ENCODE assay signal across 8 mouse cellular contexts in the genomic region with DNA sequence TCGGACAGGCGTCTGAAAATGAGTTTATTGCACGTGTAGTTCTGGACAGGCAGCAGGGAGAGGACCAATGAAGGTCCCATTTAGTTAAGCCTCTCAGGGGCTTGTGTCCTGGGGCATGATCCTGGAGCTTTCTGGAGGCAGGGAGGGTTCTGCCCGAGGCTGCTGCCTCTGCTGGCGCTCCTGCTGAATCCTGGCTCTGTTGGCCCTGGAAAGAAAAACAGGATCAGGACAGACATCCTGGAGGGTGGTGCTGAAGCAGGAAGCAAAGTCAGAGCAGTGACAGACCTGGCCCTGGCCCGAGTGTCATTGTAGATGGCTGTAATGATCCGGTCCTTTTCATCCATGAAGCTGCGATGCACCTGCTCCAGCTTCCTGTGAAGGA. TPM values are rescaled to one million over a fixed set of nuclear protein-coding genes. Genes with fewer than 3 reads are reported as not detected.
DNase-seq lines count a peak whose midpoint lies in the region; ATAC-seq and TF ChIP-seq lines count a peak whose summit lies in the region.

No protein-coding gene starts in this region.

- 7% methylated on average over 8 of the region's 8 CpGs for WGBS in lung, postnatal 0 days
- WGBS in embryonic facial prominence, embryonic 14.5 days, result 5% methylated on average over 8 of the region's 8 CpGs
- 4% methylated on average over 8 of the region's 8 CpGs for WGBS in limb, embryonic 10.5 days
- 2% methylated on average over 8 of the region's 8 CpGs for WGBS in olfactory bulb, adult 2 months

- H3K4me3 ChIP-seq in lung, postnatal 0 days (ENCODE audit: low read depth, low read length), result peak overlapping the region; percentile 81
- H3K4me3 ChIP-seq in embryonic facial prominence, embryonic 14.5 days (ENCODE audit: low read depth, low read length), result peak overlapping the region; percentile 89
- peak overlapping the region; percentile 96 for H3K4me3 ChIP-seq in limb, embryonic 10.5 days
- peak overlapping the region; percentile 74 for H3K4me3 ChIP-seq in olfactory bulb, adult 2 months (ENCODE audit: insufficient read depth, low read depth, low read length)

- peak overlapping the region; percentile 98 for H3K4me2 ChIP-seq in lung, postnatal 0 days (replicated peaks; ENCODE audit: low read depth, low read length)
- peak overlapping the region; percentile 85 for H3K4me2 ChIP-seq in embryonic facial prominence, embryonic 14.5 days (ENCODE audit: low read depth, low read length)

- DNase-seq in lung, postnatal 0 days (ENCODE audit: low spot score), result no peak
- DNase-seq in lung, postnatal 25 days (ENCODE audit: low spot score), result no peak
- DNase-seq in embryonic facial prominence, embryonic 14.5 days (ENCODE audit: low spot score), result no peak
- DNase-seq in limb, embryonic 10.5 days (ENCODE audit: low spot score), result no peak
- DNase-seq in layer of hippocampus, postnatal 10 days (ENCODE audit: low spot score in 2 of 2), result no peak
- no peak for DNase-seq in embryo, embryonic 10.5 days (ENCODE audit: low spot score)
- no peak for DNase-seq in gastrocnemius, postnatal 36 days

- no peaks in the 10 kb centered on the region for H3K27me3 ChIP-seq in lung, postnatal 0 days (replicated peaks; ENCODE audit: insufficient read depth, low read length)
- H3K27me3 ChIP-seq in embryonic facial prominence, embryonic 14.5 days (replicated peaks; ENCODE audit: control insufficient read depth, insufficient read depth, low read length), result no peaks in the 10 kb centered on the region
- no peaks in the 10 kb centered on the region for H3K27me3 ChIP-seq in limb, embryonic 10.5 days (ENCODE audit: low read depth, poor library complexity, severe bottlenecking)

- TF ChIP-seq POLR2A in olfactory bulb, adult 2 months (IDR thresholded peaks at IDR 0.05; ENCODE audit: insufficient read depth, low read depth, low read length), result no peak

- H3K36me3 ChIP-seq in lung, postnatal 0 days (ENCODE audit: insufficient read depth, low read length), result no peaks in the 10 kb centered on the region
- peaks cover 25% of the 10 kb centered on the region for H3K36me3 ChIP-seq in embryonic facial prominence, embryonic 14.5 days (ENCODE audit: control insufficient read depth, insufficient read depth, low read length)
- peaks cover 31% of the 10 kb centered on the region for H3K36me3 ChIP-seq in limb, embryonic 10.5 days

- intact Hi-C loops in gastrocnemius, postnatal 36 days (cut with DNase I), result no loop called here

- TF ChIP-seq EP300 in lung, postnatal 0 days (IDR thresholded peaks at IDR 0.05), result no peak

- peak overlapping the region; percentile 70 for H3K9ac ChIP-seq in lung, postnatal 0 days (replicated peaks; ENCODE audit: low read depth)
- peak overlapping the region; percentile 92 for H3K9ac ChIP-seq in embryonic facial prominence, embryonic 14.5 days (ENCODE audit: low read depth, low read length)

- H3K4me1 ChIP-seq in lung, postnatal 0 days (ENCODE audit: insufficient read depth, low read depth, low read length), result peaks cover 6% of the 10 kb centered on the region; the same call in 1 of the 2 replicates
- H3K4me1 ChIP-seq in embryonic facial prominence, embryonic 14.5 days (ENCODE audit: control insufficient read depth, insufficient read depth, low read length), result peaks cover 16% of the 10 kb centered on the region
- H3K4me1 ChIP-seq in limb, embryonic 10.5 days, result peaks cover 43% of the 10 kb centered on the region
- H3K4me1 ChIP-seq in olfactory bulb, adult 2 months (ENCODE audit: control insufficient read depth, insufficient read depth, low read length), result peaks cover 16% of the 10 kb centered on the region

- TF ChIP-seq CTCF in lung, postnatal 0 days (IDR thresholded peaks at IDR 0.05), result no peak
- no peak for TF ChIP-seq CTCF in olfactory bulb, adult 2 months (IDR thresholded peaks at IDR 0.05; ENCODE audit: insufficient read depth, low read depth, low read length)

- H3K9me3 ChIP-seq in lung, postnatal 0 days (ENCODE audit: low read length), result no peaks in the 10 kb centered on the region
- H3K9me3 ChIP-seq in embryonic facial prominence, embryonic 14.5 days (ENCODE audit: control insufficient read depth, low read length), result no peaks in the 10 kb centered on the region
- H3K9me3 ChIP-seq in limb, embryonic 10.5 days (replicated peaks), result no peaks in the 10 kb centered on the region

- 0 out of 2 replicates have a peak overlapping the region, but pooled peaks have one; percentile 75 for H3K27ac ChIP-seq in lung, postnatal 0 days (ENCODE audit: low read length)
- peak overlapping the region; percentile 16; the same call in 1 of the 2 replicates for H3K27ac ChIP-seq in embryonic facial prominence, embryonic 14.5 days (replicated peaks; ENCODE audit: low read depth, low read length)
- peak overlapping the region; percentile 98 for H3K27ac ChIP-seq in limb, embryonic 10.5 days
- H3K27ac ChIP-seq in olfactory bulb, adult 2 months (ENCODE audit: insufficient read depth, low read depth, low read length), result peak overlapping the region; percentile 61

- ATAC-seq in lung, postnatal 0 days, result no peak
- ATAC-seq in embryonic facial prominence, embryonic 14.5 days (ENCODE audit: low read depth), result no peak

RNA-seq across cellular contexts. Expression of a gene that starts 0.4 kb away (rescaled TPM):
- polyA plus RNA-seq in lung, postnatal 0 days (2015; fragmentation: Nextera tagmentation; extraction: Ambion mirVana), result 27.1 and 28.1 TPM in 2 replicates
- 41.0 and 43.9 TPM in 2 replicates for polyA plus RNA-seq in embryonic facial prominence, embryonic 14.5 days (2014; fragmentation: Nextera tagmentation; extraction: Ambion mirVana)
- 41.1 and 41.7 TPM in 2 replicates for polyA plus RNA-seq in limb, embryonic 10.5 days (2016; fragmentation: Nextera tagmentation; extraction: Ambion mirVana)
- not detected in 2 replicates for polyA plus RNA-seq in olfactory bulb, adult 2 months (2012; ENCODE audit: insufficient read depth, insufficient read length, low replicate concordance, missing spikeins)
- total RNA-seq in layer of hippocampus, postnatal 10 days (2021), result 10 to 100 TPM; 79.5 to 82.1 TPM
- 100 to 1,000 TPM; 140 to 153 TPM for total RNA-seq in gastrocnemius, postnatal 36 days (2021)

RNA-seq across cellular contexts. Expression of a gene that starts 4.5 kb away (rescaled TPM):
- polyA plus RNA-seq in lung, postnatal 0 days (2015; fragmentation: Nextera tagmentation; extraction: Ambion mirVana), result 32.7 and 33.2 TPM in 2 replicates
- 21.7 and 22.1 TPM in 2 replicates for polyA plus RNA-seq in embryonic facial prominence, embryonic 14.5 days (2014; fragmentation: Nextera tagmentation; extraction: Ambion mirVana)
- polyA plus RNA-seq in limb, embryonic 10.5 days (2016; fragmentation: Nextera tagmentation; extraction: Ambion mirVana), result 17.4 and 19.4 TPM in 2 replicates
- polyA plus RNA-seq in olfactory bulb, adult 2 months (2012; ENCODE audit: insufficient read depth, insufficient read length, low replicate concordance, missing spikeins), result not detected in 2 replicates
- total RNA-seq in layer of hippocampus, postnatal 10 days (2021), result 10 to 100 TPM; 18.1 to 21.5 TPM
- 10 to 100 TPM; 31.1 to 36.4 TPM for total RNA-seq in gastrocnemius, postnatal 36 days (2021)

RNA-seq across cellular contexts. Expression of a gene that starts 7.6 kb away (rescaled TPM):
- 105 and 107 TPM in 2 replicates for polyA plus RNA-seq in lung, postnatal 0 days (2015; fragmentation: Nextera tagmentation; extraction: Ambion mirVana)
- polyA plus RNA-seq in embryonic facial prominence, embryonic 14.5 days (2014; fragmentation: Nextera tagmentation; extraction: Ambion mirVana), result 72.4 and 81.0 TPM in 2 replicates
- 94.0 and 102 TPM in 2 replicates for polyA plus RNA-seq in limb, embryonic 10.5 days (2016; fragmentation: Nextera tagmentation; extraction: Ambion mirVana)
- polyA plus RNA-seq in olfactory bulb, adult 2 months (2012; ENCODE audit: insufficient read depth, insufficient read length, low replicate concordance, missing spikeins), result not detected in 2 replicates
- 10 to 100 TPM; 77.0 to 98.0 TPM for total RNA-seq in layer of hippocampus, postnatal 10 days (2021)
- 10 to 100 TPM in 1 of 2 experiments, 1 to 10 TPM in 1; 7.5 to 11.6 TPM for total RNA-seq in gastrocnemius, postnatal 36 days (2021)

RNA-seq across cellular contexts. Expression of a gene that starts 8.0 kb away (rescaled TPM):
- 21.0 and 24.9 TPM in 2 replicates for polyA plus RNA-seq in lung, postnatal 0 days (2015; fragmentation: Nextera tagmentation; extraction: Ambion mirVana)
- polyA plus RNA-seq in embryonic facial prominence, embryonic 14.5 days (2014; fragmentation: Nextera tagmentation; extraction: Ambion mirVana), result 21.9 and 22.9 TPM in 2 replicates
- 21.1 and 21.2 TPM in 2 replicates for polyA plus RNA-seq in limb, embryonic 10.5 days (2016; fragmentation: Nextera tagmentation; extraction: Ambion mirVana)
- polyA plus RNA-seq in olfactory bulb, adult 2 months (2012; ENCODE audit: insufficient read depth, insufficient read length, low replicate concordance, missing spikeins), result not detected in 2 replicates
- total RNA-seq in layer of hippocampus, postnatal 10 days (2021), result 10 to 100 TPM; 10.2 to 11.3 TPM
- total RNA-seq in gastrocnemius, postnatal 36 days (2021), result 10 to 100 TPM; 11.4 to 16.5 TPM

RNA-seq across cellular contexts. Expression of a gene that starts 8.0 kb away (rescaled TPM):
- polyA plus RNA-seq in lung, postnatal 0 days (2015; fragmentation: Nextera tagmentation; extraction: Ambion mirVana), result 11.0 and 11.5 TPM in 2 replicates
- 10.1 and 13.4 TPM in 2 replicates for polyA plus RNA-seq in embryonic facial prominence, embryonic 14.5 days (2014; fragmentation: Nextera tagmentation; extraction: Ambion mirVana)
- polyA plus RNA-seq in limb, embryonic 10.5 days (2016; fragmentation: Nextera tagmentation; extraction: Ambion mirVana), result 7.4 and 10.6 TPM in 2 replicates
- not detected in 2 replicates for polyA plus RNA-seq in olfactory bulb, adult 2 months (2012; ENCODE audit: insufficient read depth, insufficient read length, low replicate concordance, missing spikeins)
- 10 to 100 TPM; 16.9 to 18.2 TPM for total RNA-seq in layer of hippocampus, postnatal 10 days (2021)
- total RNA-seq in gastrocnemius, postnatal 36 days (2021), result 10 to 100 TPM; 21.0 to 23.2 TPM

Comparison
In these comparisons a context has a peak if more than half of its experiments do, and no peak if none do; other contexts are left out.
1. H3K27ac ChIP-seq: peak in every context shown above with its lines; median percentile 98 in limb, embryonic 10.5 days; 75 in lung, postnatal 0 days; 61 in olfactory bulb, adult 2 months; 16 in embryonic facial prominence, embryonic 14.5 days.
2. RNA of a gene that starts 4.5 kb away (polyA plus RNA-seq): 32.7 to 33.2 TPM in lung, postnatal 0 days, 21.7 to 22.1 TPM in embryonic facial prominence, embryonic 14.5 days and 17.4 to 19.4 TPM in limb, embryonic 10.5 days; not detected in olfactory bulb, adult 2 months; every median in the first group is over 10 times any median in the second.
3. RNA of a gene that starts 7.6 kb away (polyA plus RNA-seq): 105 to 107 TPM in lung, postnatal 0 days, 94.0 to 102 TPM in limb, embryonic 10.5 days and 72.4 to 81.0 TPM in embryonic facial prominence, embryonic 14.5 days; not detected in olfactory bulb, adult 2 months; every median in the first group is over 10 times any median in the second.
4. Peak in every context shown above with its lines, with median percentiles within 50 percentile points of each other: H3K4me3 ChIP-seq.